Mouse (Mus musculus) stomach, embryonic 14.5 days (tissue): ENCODE data around the gene Rbbp6. TPM values are rescaled to one million over a fixed set of nuclear protein-coding genes. Genes with fewer than 3 reads are reported as not detected.

Source experiments
- ATAC-seq: fragments of 200-750 bp; cut with Nextera tagmentation; 2 replicates; pipeline ENCODE4 v1.8.0; 2017; ENCODE audit warnings: low read depth, moderate TSS enrichment; ENCODE audit not compliant: insufficient number of reproducible peaks, insufficient read depth, low FRiP score
- H3K27ac ChIP-seq: fragments of 300-500 bp; sonication (generic); 2 replicates; pipeline ENCODE4 v1.5.1; 2014; ENCODE audit warnings: mild to moderate bottlenecking, low read length, moderate library complexity, mixed read lengths
- H3K27me3 ChIP-seq: fragments of 300-500 bp; sonication (generic); 2 replicates; pipeline ENCODE4 v1.6.1; 2014; ENCODE audit warnings: low read length, control low read depth, mixed read lengths; ENCODE audit not compliant: control insufficient read depth, insufficient read depth
- H3K36me3 ChIP-seq: fragments of 300-500 bp; sonication (generic); 2 replicates; pipeline ENCODE4 v1.6.1; 2014; ENCODE audit warnings: mild to moderate bottlenecking, control low read depth, low read length, moderate library complexity, mixed read lengths; ENCODE audit not compliant: control insufficient read depth, insufficient read depth
- H3K4me1 ChIP-seq: fragments of 300-500 bp; sonication (generic); 2 replicates; pipeline ENCODE4 v1.6.1; 2014; ENCODE audit warnings: low read length, control low read depth, mixed read lengths; ENCODE audit not compliant: control insufficient read depth, insufficient read depth
- H3K4me2 ChIP-seq: fragments of 300-500 bp; sonication (generic); replicated peaks from 2 replicates; pipeline ENCODE4 v1.6.1; 2014; ENCODE audit warnings: low read depth, low read length, control low read depth
- H3K4me3 ChIP-seq: fragments of 300-500 bp; sonication (generic); 2 replicates; pipeline ENCODE4 v1.5.1; 2014; ENCODE audit warnings: low read depth, low read length, control low read depth
- H3K9ac ChIP-seq: fragments of 300-500 bp; sonication (generic); replicated peaks from 2 replicates; pipeline ENCODE4 v1.6.1; 2014; ENCODE audit warnings: low read depth, mild to moderate bottlenecking, control low read depth, low read length, moderate library complexity, mixed read lengths
- H3K9me3 ChIP-seq: fragments of 300-500 bp; sonication (generic); 2 replicates; pipeline ENCODE4 v1.6.1; 2016; ENCODE audit warnings: low read depth, low read length, control low read depth; ENCODE audit not compliant: control insufficient read depth
- WGBS: fragments of 180-500 bp; shearing (Covaris S2); extraction: QIAGEN DNeasy Blood & Tissue Kit; methylation state at CpG from one replicate; pipeline ENCODE4 v1.1.7; 2014; 5-methylcytosine and 5-hydroxymethylcytosine counted together
- polyA plus RNA-seq: library from polyadenylated mRNA; unstranded; fragments of >200 nt; fragmentation: Nextera tagmentation; extraction: Ambion mirVana; gene quantifications from 2 replicates; pipeline ENCODE4 v1.2.1, GENCODE M21; 2014

Gene Rbbp6
- polyA plus RNA-seq, 1 experiment from 2014 or later: 44.7 TPM

DNA sequence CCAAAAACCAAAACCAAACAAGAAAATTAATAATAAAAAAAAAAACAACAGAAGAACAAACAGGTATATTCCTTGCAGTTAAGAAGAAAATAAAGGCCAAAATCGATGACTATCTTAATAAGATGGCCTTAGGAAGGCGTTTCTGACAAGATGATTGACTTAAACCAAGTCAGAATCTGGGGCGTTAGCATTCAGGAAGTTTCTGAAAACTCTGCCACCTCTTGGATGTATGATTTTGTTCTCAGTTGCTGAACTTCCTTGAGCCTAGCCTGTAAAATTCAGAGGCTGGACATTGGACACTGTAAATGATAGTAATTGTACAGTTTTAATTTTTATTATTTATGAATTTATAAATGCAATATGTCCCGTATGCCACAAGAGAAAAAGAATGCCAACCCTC lies 3.3 kb downstream of the Rbbp6 start:
- no peaks in the 10 kb centered on the region for H3K27me3 ChIP-seq
- WGBS: 53% methylated on average over 4 of the region's 4 CpGs
- H3K4me2 ChIP-seq: peak overlapping the region; percentile 60
- no peak overlapping the region for H3K27ac ChIP-seq
- no peak overlapping the region for H3K4me3 ChIP-seq
- H3K36me3 ChIP-seq: peaks cover 4% of the 10 kb centered on the region; the same call in 1 of the 2 replicates
- ATAC-seq: no peak
- H3K9me3 ChIP-seq: no peaks in the 10 kb centered on the region
- H3K9ac ChIP-seq: no peak overlapping the region
- peaks cover 17% of the 10 kb centered on the region; the same call in 1 of the 2 replicates for H3K4me1 ChIP-seq

- Histone ChIP-seq H3K27me3 (no peaks in the 10 kb centered on the region), H3K9ac (peak overlapping the region; percentile 100), H3K27ac (peak overlapping the region; percentile 85), H3K36me3 (peaks cover 7% of the 10 kb centered on the region; the same call in 1 of the 2 replicates), H3K4me2 (peak overlapping the region; percentile 60), H3K4me1 (peaks cover 17% of the 10 kb centered on the region; the same call in 1 of the 2 replicates), H3K4me3 (peak overlapping the region; percentile 100), H3K9me3 (no peaks in the 10 kb centered on the region)
- under 1% methylated on average over 59 of the region's 62 CpGs for WGBS
- peak; percentile 97 for ATAC-seq
Observed at GRCm38 (mm10) chr7:122969231-122970032, 3.9 kb downstream of the Rbbp6 start.

GRCm38 (mm10) chr7:122970119-122970781 lies 4.8 kb downstream of the Rbbp6 start:
- WGBS: under 1% methylated on average over 43 of the region's 69 CpGs
- peaks cover 7% of the 10 kb centered on the region; the same call in 1 of the 2 replicates for H3K36me3 ChIP-seq
- no peaks in the 10 kb centered on the region for H3K9me3 ChIP-seq
- H3K9ac ChIP-seq: peak overlapping the region; percentile 100
- H3K4me1 ChIP-seq: peaks cover 17% of the 10 kb centered on the region; the same call in 1 of the 2 replicates
- peak overlapping the region; percentile 80 for H3K4me2 ChIP-seq
- peak overlapping the region; percentile 85 for H3K27ac ChIP-seq
- no peaks in the 10 kb centered on the region for H3K27me3 ChIP-seq
- peak; percentile 72 for ATAC-seq
- peak overlapping the region; percentile 100 for H3K4me3 ChIP-seq

GRCm38 (mm10) chr7:122970864-122971420 lies 5.5 kb downstream of the Rbbp6 start:
- Histone ChIP-seq H3K36me3 (peaks cover 13% of the 10 kb centered on the region; the same call in 1 of the 2 replicates), H3K4me1 (peaks cover 17% of the 10 kb centered on the region; the same call in 1 of the 2 replicates), H3K27ac (peak overlapping the region; percentile 85; the same call in 1 of the 2 replicates), H3K9me3 (no peaks in the 10 kb centered on the region), H3K4me2 (peak overlapping the region; percentile 80), H3K27me3 (no peaks in the 10 kb centered on the region), H3K4me3 (peak overlapping the region; percentile 100), H3K9ac (peak overlapping the region; percentile 100)
- under 1% methylated on average over 14 of the region's 14 CpGs for WGBS
- ATAC-seq: no peak

DNA sequence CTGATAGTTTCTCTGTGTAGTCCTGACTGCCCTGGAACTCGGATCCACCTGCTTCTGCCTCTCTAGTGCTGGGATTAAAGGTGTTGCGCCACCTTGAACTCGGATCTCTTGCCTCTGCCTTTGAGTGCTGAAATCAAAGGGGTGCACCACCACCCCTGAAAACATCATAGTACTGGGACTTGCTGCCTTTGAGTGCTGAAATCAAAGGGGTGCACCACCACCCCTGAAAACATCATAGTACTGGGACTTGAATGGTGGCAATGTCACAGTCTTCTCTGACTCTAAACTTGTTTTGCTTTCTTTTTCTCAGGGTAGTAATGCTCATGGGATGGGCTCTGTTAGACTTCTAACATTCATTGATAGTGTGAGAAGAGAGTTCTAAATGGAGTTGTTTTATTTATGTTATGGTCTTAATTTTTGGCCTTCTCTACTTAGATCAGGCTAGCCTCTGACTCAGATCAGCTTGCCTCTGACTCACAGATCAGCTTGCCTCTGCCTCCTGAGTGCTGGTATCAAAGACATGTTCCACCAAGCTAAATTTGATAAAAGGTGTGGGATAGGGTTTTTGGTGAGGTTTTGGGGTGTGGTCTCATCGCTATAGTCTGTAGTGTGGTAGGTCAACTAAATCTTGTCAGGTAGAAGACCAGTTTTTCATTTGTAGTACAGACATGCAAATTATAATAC lies 6.7 kb downstream of the Rbbp6 start:
- ATAC-seq: no peak
- Histone ChIP-seq H3K36me3 (peaks cover 16% of the 10 kb centered on the region; the same call in 1 of the 2 replicates), H3K9me3 (no peaks in the 10 kb centered on the region), H3K4me1 (peaks cover 17% of the 10 kb centered on the region; the same call in 1 of the 2 replicates), H3K9ac (no peak overlapping the region), H3K27me3 (no peaks in the 10 kb centered on the region), H3K4me2 (peak overlapping the region; percentile 80), H3K4me3 (peak overlapping the region; percentile 100), H3K27ac (no peak overlapping the region)
- 85% methylated on average over 4 of the region's 4 CpGs for whole genome bisulfite sequencing

DNA sequence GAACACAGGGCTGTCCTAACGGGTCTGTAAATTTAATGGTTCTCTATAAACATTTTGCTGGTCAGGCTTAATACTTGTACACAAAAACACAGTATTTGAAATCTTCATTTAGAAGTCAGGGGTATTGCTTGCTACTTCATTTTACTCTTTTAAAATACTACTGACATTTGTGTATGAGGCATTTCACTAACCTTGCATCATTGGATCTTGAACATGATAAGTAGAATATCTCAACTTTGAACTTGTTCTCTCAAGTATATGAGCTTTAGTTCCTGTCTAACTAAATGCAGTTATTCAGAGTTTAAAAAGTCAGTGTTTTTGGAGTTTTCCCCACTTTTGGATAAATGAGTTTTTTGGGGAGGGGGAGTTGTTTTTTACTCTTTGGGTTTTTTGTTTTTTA lies 14.0 kb downstream of the Rbbp6 start:
- 52% methylated on average over 1 of the region's 1 CpGs for WGBS
- ATAC-seq: no peak
- H3K9me3 ChIP-seq: no peaks in the 10 kb centered on the region
- no peak overlapping the region for H3K27ac ChIP-seq
- H3K4me2 ChIP-seq: no peak overlapping the region
- H3K36me3 ChIP-seq: peaks cover 31% of the 10 kb centered on the region
- no peaks in the 10 kb centered on the region for H3K27me3 ChIP-seq
- no peaks in the 10 kb centered on the region for H3K4me1 ChIP-seq
- no peak overlapping the region for H3K4me3 ChIP-seq
- H3K9ac ChIP-seq: no peak overlapping the region

DNA sequence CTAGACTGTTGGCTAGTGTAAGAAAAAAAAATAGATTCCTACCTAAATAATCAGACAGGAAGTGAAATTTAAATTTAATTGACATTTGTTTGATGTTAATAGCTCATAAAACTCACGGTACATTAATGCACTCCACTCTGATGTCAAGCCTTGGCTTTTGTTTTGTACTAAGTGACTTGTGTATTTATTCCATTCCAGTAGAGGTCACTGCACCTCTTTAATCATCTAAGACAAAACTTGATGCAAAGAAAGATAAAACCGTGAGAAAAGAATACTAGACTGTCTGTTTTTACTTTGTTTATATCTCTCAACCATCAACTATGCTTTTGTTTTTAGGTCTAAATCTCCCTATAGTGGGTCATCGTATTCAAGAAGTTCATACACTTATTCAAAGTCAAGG lies 32.7 kb downstream of the Rbbp6 start:
- no peak overlapping the region for H3K27ac ChIP-seq
- ATAC-seq: no peak
- no peak overlapping the region for H3K9ac ChIP-seq
- no peaks in the 10 kb centered on the region for H3K9me3 ChIP-seq
- H3K27me3 ChIP-seq: no peaks in the 10 kb centered on the region
- 53% methylated on average over 3 of the region's 3 CpGs for WGBS
- no peaks in the 10 kb centered on the region for H3K4me1 ChIP-seq
- H3K4me3 ChIP-seq: no peak overlapping the region
- peaks cover 81% of the 10 kb centered on the region for H3K36me3 ChIP-seq
- no peak overlapping the region for H3K4me2 ChIP-seq

GRCm38 (mm10) chr7:122999871-123000396 lies 34.4 kb downstream of the Rbbp6 start:
- H3K9me3 ChIP-seq: no peaks in the 10 kb centered on the region
- H3K36me3 ChIP-seq: peaks cover 85% of the 10 kb centered on the region
- no peak for ATAC-seq
- no peaks in the 10 kb centered on the region for H3K27me3 ChIP-seq
- no peak overlapping the region for H3K9ac ChIP-seq
- no peak overlapping the region for H3K4me3 ChIP-seq
- WGBS: 85% methylated on average over 11 of the region's 11 CpGs
- H3K4me2 ChIP-seq: no peak overlapping the region
- no peak overlapping the region for H3K27ac ChIP-seq
- no peaks in the 10 kb centered on the region for H3K4me1 ChIP-seq
